Mouse (Mus musculus) MEL (cell line): Measurements from ENCODE around the gene Thada. TPM values are rescaled to one million over a fixed set of nuclear protein-coding genes. Genes with fewer than 3 reads are reported as not detected.

ENCODE experiments used
- DNase-seq: peaks from one replicate; pipeline ENCODE4 v3.0.0; 2011; ENCODE audit warnings: low read depth, low spot score
- H3K27ac ChIP-seq: 2 replicates; pipeline ENCODE4 v1.5.1; 2012; ENCODE audit warnings: low read depth, mild to moderate bottlenecking, control low read depth, low read length, moderate library complexity; ENCODE audit not compliant: control insufficient read depth
- H3K27me3 ChIP-seq, 2 experiments: fragments of 150-350 bp in 1 of 2; sonication (generic) in 1 of 2; 2 replicates each; pipeline ENCODE4 v1.6.1; 2012; ENCODE audit warnings: low read length in 2 of 2, mild to moderate bottlenecking in 2 of 2, improper control_type of control experiment in 1 of 2, moderate library complexity in 1 of 2; ENCODE audit not compliant: insufficient read depth in 2 of 2, control insufficient read depth in 1 of 2
- H3K36me3 ChIP-seq, 2 experiments: 2 replicates each; pipeline ENCODE4 v1.6.1; 2012 to 2014; ENCODE audit warnings: low read length in 2 of 2, improper control_type of control experiment in 1 of 2, inconsistent platforms in 1 of 2, mild to moderate bottlenecking in 1 of 2; ENCODE audit not compliant: insufficient read depth in 2 of 2, control insufficient read depth in 1 of 2
- H3K4me1 ChIP-seq, 2 experiments: fragments of 150-350 bp in 1 of 2; sonication (generic) in 1 of 2; 2 replicates each; pipeline ENCODE4 v1.6.1; 2012; ENCODE audit warnings: low read length in 2 of 2, improper control_type of control experiment in 1 of 2, mild to moderate bottlenecking in 1 of 2; ENCODE audit not compliant: insufficient read depth in 2 of 2, control insufficient read depth in 1 of 2
- H3K4me3 ChIP-seq, 2 experiments: fragments of 150-350 bp in 1 of 2; sonication (generic) in 1 of 2; 2 replicates each; pipeline ENCODE4 v1.5.1; 2012; ENCODE audit warnings: low read depth in 2 of 2, low read length in 2 of 2, mild to moderate bottlenecking in 2 of 2, moderate library complexity in 2 of 2, control low read depth in 1 of 2, improper control_type of control experiment in 1 of 2; ENCODE audit not compliant: control insufficient read depth in 1 of 2, insufficient read depth in 1 of 2
- H3K79me2 ChIP-seq: 2 replicates; pipeline ENCODE4 v1.6.1; 2012; ENCODE audit warnings: mild to moderate bottlenecking, low read length, moderate library complexity; ENCODE audit not compliant: control insufficient read depth, poor library complexity, insufficient read depth
- H3K9ac ChIP-seq: 2 replicates; pipeline ENCODE4 v1.6.1; 2012; ENCODE audit warnings: low read depth, mild to moderate bottlenecking, control low read depth, low read length, moderate library complexity; ENCODE audit not compliant: control insufficient read depth, poor library complexity, severe bottlenecking
- H3K9me3 ChIP-seq: fragments of 150-350 bp; sonication (generic); replicated peaks from 2 replicates; pipeline ENCODE4 v1.6.1; 2012; ENCODE audit warnings: mild to moderate bottlenecking, low read length, improper control_type of control experiment, moderate library complexity; ENCODE audit not compliant: insufficient read depth
- BHLHE40 ChIP-seq: IDR thresholded peaks from 2 replicates; pipeline ENCODE4 v1.6.1; 2012; ENCODE audit warnings: low read depth, mild to moderate bottlenecking, inconsistent platforms, low read length, improper control_type of control experiment, borderline replicate concordance
- CHD2 ChIP-seq: IDR thresholded peaks from 2 replicates; pipeline ENCODE4 v1.6.1; 2011; ENCODE audit warnings: low read length, improper control_type of control experiment
- CTCF ChIP-seq, 3 experiments: IDR thresholded peaks in 2 of 3; conservative IDR thresholded peaks in 1 of 3; 2 replicates each; pipeline ENCODE4 v1.5.1; 2011 to 2012; ENCODE audit warnings: low read length in 3 of 3, low read depth in 2 of 3, mild to moderate bottlenecking in 2 of 3, improper control_type of control experiment in 1 of 3, inconsistent platforms in 1 of 3, mixed read lengths in 1 of 3, moderate library complexity in 1 of 3; ENCODE audit not compliant: control insufficient read depth in 1 of 3, insufficient read depth in 1 of 3, poor library complexity in 1 of 3, severe bottlenecking in 1 of 3
- ELF1 ChIP-seq: IDR thresholded peaks from 2 replicates; pipeline ENCODE4 v1.6.1; 2014; ENCODE audit warnings: low read depth, mild to moderate bottlenecking, inconsistent platforms, low read length, improper control_type of control experiment, moderate library complexity
- EP300 ChIP-seq, 2 experiments: IDR thresholded peaks; 2 replicates each; pipeline ENCODE4 v1.6.1; 2011; ENCODE audit warnings: improper control_type of control experiment in 2 of 2, low read length in 2 of 2, low read depth in 1 of 2, mild to moderate bottlenecking in 1 of 2
- ETS1 ChIP-seq: IDR thresholded peaks from 2 replicates; pipeline ENCODE4 v1.6.1; 2012; ENCODE audit warnings: low read depth, mild to moderate bottlenecking, inconsistent platforms, low read length, improper control_type of control experiment, moderate library complexity
- GABPA ChIP-seq: IDR thresholded peaks from 2 replicates; pipeline ENCODE4 v1.6.1; 2012; ENCODE audit warnings: low read depth, mild to moderate bottlenecking, inconsistent platforms, low read length, improper control_type of control experiment, moderate library complexity
- GATA1 ChIP-seq: IDR thresholded peaks from 2 replicates; pipeline ENCODE4 v1.6.1; 2011; ENCODE audit warnings: low read depth, low read length, improper control_type of control experiment
- JUND ChIP-seq: IDR thresholded peaks from 2 replicates; pipeline ENCODE4 v1.6.1; 2011; ENCODE audit warnings: low read depth, mild to moderate bottlenecking, improper control_type of control experiment, low read length
- KAT2A ChIP-seq: conservative IDR thresholded peaks from 2 replicates; pipeline ENCODE4 v1.6.1; 2012; ENCODE audit warnings: low read depth, low read length, improper control_type of control experiment, inconsistent platforms
- MAZ ChIP-seq: IDR thresholded peaks from 2 replicates; pipeline ENCODE4 v1.6.1; 2012; ENCODE audit warnings: low read depth, mild to moderate bottlenecking, inconsistent platforms, low read length, improper control_type of control experiment
- MEF2A ChIP-seq: IDR thresholded peaks from 2 replicates; pipeline ENCODE4 v1.6.1; 2014; ENCODE audit warnings: low read depth, mild to moderate bottlenecking, inconsistent platforms, low read length, improper control_type of control experiment; ENCODE audit not compliant: poor library complexity, insufficient replicate concordance, severe bottlenecking; ENCODE audit errors: extremely low read depth
- MXI1 ChIP-seq: IDR thresholded peaks from 2 replicates; pipeline ENCODE4 v1.6.1; 2011; ENCODE audit warnings: mild to moderate bottlenecking, low read depth, low read length, improper control_type of control experiment
- MYB ChIP-seq: IDR thresholded peaks from 2 replicates; pipeline ENCODE4 v1.6.1; 2011; ENCODE audit warnings: mild to moderate bottlenecking, low read depth, low read length, improper control_type of control experiment
- MYC ChIP-seq: IDR thresholded peaks from 2 replicates; pipeline ENCODE4 v1.6.1; 2011; ENCODE audit warnings: low read depth, mild to moderate bottlenecking, low read length, improper control_type of control experiment, moderate library complexity
- NRF1 ChIP-seq: IDR thresholded peaks from 2 replicates; pipeline ENCODE4 v1.6.1; 2014; ENCODE audit warnings: low read depth, mild to moderate bottlenecking, inconsistent platforms, low read length, improper control_type of control experiment, moderate library complexity; ENCODE audit not compliant: poor library complexity, insufficient read depth, severe bottlenecking
- RAD21 ChIP-seq: IDR thresholded peaks from 2 replicates; pipeline ENCODE4 v1.6.1; 2011; ENCODE audit warnings: mild to moderate bottlenecking, low read depth, low read length, improper control_type of control experiment
- RCOR1 ChIP-seq: IDR thresholded peaks from 2 replicates; pipeline ENCODE4 v1.6.1; 2012; ENCODE audit warnings: low read depth, mild to moderate bottlenecking, inconsistent platforms, low read length, improper control_type of control experiment
- SIN3A ChIP-seq: IDR thresholded peaks from 2 replicates; pipeline ENCODE4 v1.6.1; 2012; ENCODE audit warnings: low read length, improper control_type of control experiment, inconsistent platforms
- SMC3 ChIP-seq: IDR thresholded peaks from 2 replicates; pipeline ENCODE4 v1.6.1; 2011; ENCODE audit warnings: low read depth, low read length, improper control_type of control experiment
- TAL1 ChIP-seq: IDR thresholded peaks from 2 replicates; pipeline ENCODE4 v1.6.1; 2012; ENCODE audit warnings: mild to moderate bottlenecking, inconsistent platforms, low read length, moderate library complexity, mixed read lengths
- TCF12 ChIP-seq: IDR thresholded peaks from 2 replicates; pipeline ENCODE4 v1.6.1; 2014; ENCODE audit warnings: low read depth, mild to moderate bottlenecking, inconsistent platforms, low read length, improper control_type of control experiment, moderate library complexity
- UBTF ChIP-seq: IDR thresholded peaks from 2 replicates; pipeline ENCODE4 v1.6.1; 2012; ENCODE audit warnings: low read depth, mild to moderate bottlenecking, inconsistent platforms, low read length, improper control_type of control experiment, moderate library complexity, borderline replicate concordance; ENCODE audit not compliant: insufficient read depth
- USF1 ChIP-seq: IDR thresholded peaks from 2 replicates; pipeline ENCODE4 v1.6.1; 2014; ENCODE audit warnings: low read depth, mild to moderate bottlenecking, inconsistent platforms, low read length, improper control_type of control experiment, moderate library complexity
- USF2 ChIP-seq, 2 experiments: IDR thresholded peaks; 2 replicates each; pipeline ENCODE4 v1.6.1; 2011 to 2012; ENCODE audit warnings: improper control_type of control experiment in 2 of 2, low read length in 2 of 2, borderline replicate concordance in 1 of 2, inconsistent platforms in 1 of 2, low read depth in 1 of 2, mild to moderate bottlenecking in 1 of 2; ENCODE audit not compliant: insufficient read depth in 1 of 2
- ZC3H11A ChIP-seq: IDR thresholded peaks from 2 replicates; pipeline ENCODE4 v1.6.1; 2012; ENCODE audit warnings: low read depth, mild to moderate bottlenecking, inconsistent platforms, low read length, improper control_type of control experiment
- ZKSCAN1 ChIP-seq: IDR thresholded peaks from 2 replicates; pipeline ENCODE4 v1.6.1; 2012; ENCODE audit warnings: low read depth, mild to moderate bottlenecking, inconsistent platforms, low read length, improper control_type of control experiment, moderate library complexity
- ZNF384 ChIP-seq: IDR thresholded peaks from 2 replicates; pipeline ENCODE4 v1.6.1; 2012; ENCODE audit warnings: low read depth, mild to moderate bottlenecking, inconsistent platforms, low read length, improper control_type of control experiment
- polyA plus RNA-seq, 2 experiments: library from polyadenylated mRNA; stranded (reverse) in 1 of 2; unstranded in 1 of 2; fragments of >175 nt in 1 of 2; fragments of >200 nt in 1 of 2; gene quantifications; 2 replicates each; pipeline versions ENCODE4 v1.2.1 to v1.2.4; 2012; ENCODE audit warnings: low replicate concordance in 2 of 2, low read depth in 1 of 2; ENCODE audit not compliant: insufficient read length in 2 of 2, insufficient read depth in 1 of 2, missing spikeins in 1 of 2
- total RNA-seq: library from RNA; depleted of rRNA; stranded (reverse); fragments of 300-350 nt; gene quantifications from 2 replicates; pipeline ENCODE4 v1.2.3, GENCODE M21; 2012

Gene Thada
- total and polyA plus RNA-seq, 3 experiments, result 19.8 to 20.6 TPM; not detected in 1

- no peaks in the 10 kb centered on the region for H3K9me3 ChIP-seq
- H3K9ac ChIP-seq, result no peak overlapping the region
- H3K27ac ChIP-seq, result no peak overlapping the region
- DNase-seq, result no peak
- H3K79me2 ChIP-seq, result no peaks in the 10 kb centered on the region
- H3K36me3 ChIP-seq, result no peaks in the 10 kb centered on the region; a peak in 2 of 4 replicates
- H3K4me1 ChIP-seq, result no peaks in the 10 kb centered on the region
- no peak overlapping the region for H3K4me3 ChIP-seq
- TF ChIP-seq TCF12, result no peak
- no peak for TF ChIP-seq CTCF (IDR thresholded peaks at IDR 0.05 in 2 of 3, conservative IDR thresholded peaks at IDR 0.05 in 1 of 3; ENCODE audit: control insufficient read depth in 1 of 3, insufficient read depth in 1 of 3, low read depth in 2 of 3, low read length in 3 of 3, poor library complexity in 1 of 3, severe bottlenecking in 1 of 3)
- no peak for TF ChIP-seq USF1
- no peak for TF ChIP-seq EP300 (IDR thresholded peaks at IDR 0.05; ENCODE audit: low read depth in 1 of 2, low read length in 2 of 2)
- TF ChIP-seq MYB, result no peak
- TF ChIP-seq MYC, result no peak
- no peak for TF ChIP-seq KAT2A
- TF ChIP-seq SMC3, result no peak
- TF ChIP-seq TAL1, result no peak
- no peak for TF ChIP-seq ZKSCAN1
- TF ChIP-seq UBTF, result no peak
- TF ChIP-seq SIN3A, result no peak
- no peak for TF ChIP-seq RCOR1
- H3K27me3 ChIP-seq, result no peaks in the 10 kb centered on the region
Observed at GRCm38 (mm10) chr17:84243759-84244158, 222.2 kb downstream of the Thada start.

- Histone ChIP-seq H3K27me3 (no peaks in the 10 kb centered on the region), H3K4me3 (no peak overlapping the region), H3K27ac (no peak overlapping the region), H3K36me3 (no peaks in the 10 kb centered on the region; a peak in 2 of 4 replicates), H3K79me2 (no peaks in the 10 kb centered on the region), H3K4me1 (no peaks in the 10 kb centered on the region), H3K9ac (no peak overlapping the region), H3K9me3 (no peaks in the 10 kb centered on the region)
- peak; percentile 49 for DNase-seq
- TF ChIP-seq USF2 (IDR thresholded peaks at IDR 0.05; ENCODE audit: borderline replicate concordance in 1 of 2, insufficient read depth in 1 of 2, low read depth in 1 of 2, low read length in 2 of 2) (no peak), RCOR1 (no peak), USF1 (no peak), CTCF (IDR thresholded peaks at IDR 0.05 in 2 of 3, conservative IDR thresholded peaks at IDR 0.05 in 1 of 3; ENCODE audit: control insufficient read depth in 1 of 3, insufficient read depth in 1 of 3, low read depth in 2 of 3, low read length in 3 of 3, poor library complexity in 1 of 3, severe bottlenecking in 1 of 3) (peak in 2 of 3 experiments; percentile 30 to 42; a peak in 5 of 6 replicates), ETS1 (no peak), KAT2A (no peak), RAD21 (peak; percentile 24; the same call in 1 of the 2 replicates), JUND (no peak), ELF1 (no peak), MXI1 (no peak), ZC3H11A (peak; percentile 11; the same call in 1 of the 2 replicates), TCF12 (no peak), NRF1 (no peak), BHLHE40 (no peak), MYC (no peak), UBTF (no peak), ZNF384 (0 out of 2 replicates have a peak, but pooled peaks have one; percentile 10), TAL1 (no peak), MEF2A (no peak), MAZ (no peak), CHD2 (no peak), SMC3 (peak; percentile 29), GATA1 (no peak), GABPA (no peak)
Observed at GRCm38 (mm10) chr17:84241308-84241957, 224.6 kb downstream of the Thada start.
